Mouse (Mus musculus) hindbrain, embryonic 13.5 days (tissue): ENCODE measurements around the gene Slc29a2. TPM values are rescaled to one million over a fixed set of nuclear protein-coding genes. Genes with fewer than 3 reads are reported as not detected.

ENCODE experiments used
- polyA plus RNA-seq: library from polyadenylated mRNA; unstranded; fragments of >200 nt; fragmentation: Nextera tagmentation; extraction: Ambion mirVana; gene quantifications from 2 replicates; pipeline ENCODE4 v1.2.1, GENCODE M21; 2015

Slc29a2 gene
- polyA plus RNA-seq, 1 experiment from 2014 or later = 11.3 TPM

Other genes starting within 250 kb of the Slc29a2 start
- gene Rbm4, start 230.0 kb upstream of the Slc29a2 start, polyA plus RNA-seq = 97.3 and 97.5 TPM in 2 replicates
- gene Gm21992, start 212.2 kb upstream of the Slc29a2 start, polyA plus RNA-seq = 32.3 and 35.3 TPM in 2 replicates
- 66.8 and 67.5 TPM in 2 replicates for gene Rbm14, start 212.2 kb upstream of the Slc29a2 start, polyA plus RNA-seq
- gene Ccs, start 184.5 kb upstream of the Slc29a2 start, polyA plus RNA-seq = 44.9 and 47.4 TPM in 2 replicates
- 0.43 and 0.49 TPM in 2 replicates for gene Ccdc87, start 184.5 kb upstream of the Slc29a2 start, polyA plus RNA-seq
- 67.3 and 69.7 TPM in 2 replicates for gene Ctsf, start 168.7 kb upstream of the Slc29a2 start, polyA plus RNA-seq
- gene Actn3, start 146.0 kb upstream of the Slc29a2 start, polyA plus RNA-seq = 1.8 and 2.1 TPM in 2 replicates
- 21.8 and 22.0 TPM in 2 replicates for gene Zdhhc24, start 145.2 kb upstream of the Slc29a2 start, polyA plus RNA-seq
- gene Bbs1, start 117.2 kb upstream of the Slc29a2 start, polyA plus RNA-seq = 9.6 and 10.7 TPM in 2 replicates
- 124 and 132 TPM in 2 replicates for gene Dpp3, start 95.6 kb upstream of the Slc29a2 start, polyA plus RNA-seq
- gene Peli3, start 80.7 kb upstream of the Slc29a2 start, polyA plus RNA-seq = 10.8 and 10.9 TPM in 2 replicates
- gene Mrpl11, start 61.7 kb upstream of the Slc29a2 start, polyA plus RNA-seq = 105 and 115 TPM in 2 replicates
- 0.34 and 0.39 TPM in 2 replicates for gene Npas4, start 33.5 kb upstream of the Slc29a2 start, polyA plus RNA-seq
- 61.2 and 66.0 TPM in 2 replicates for gene B4gat1, start 15.0 kb downstream of the Slc29a2 start, polyA plus RNA-seq
- gene AC124502.3, start 15.0 kb downstream of the Slc29a2 start, polyA plus RNA-seq = 3.9 and 5.9 TPM in 2 replicates
- gene Brms1, start 17.5 kb downstream of the Slc29a2 start, polyA plus RNA-seq = 46.0 and 48.2 TPM in 2 replicates
- gene Rin1, start 26.6 kb downstream of the Slc29a2 start, polyA plus RNA-seq = 1.1 and 1.5 TPM in 2 replicates
- 19.1 and 20.4 TPM in 2 replicates for gene Cd248, start 44.2 kb downstream of the Slc29a2 start, polyA plus RNA-seq
- gene Tmem151a, start 61.7 kb downstream of the Slc29a2 start, polyA plus RNA-seq = 6.2 and 8.4 TPM in 2 replicates
- 57.6 and 58.2 TPM in 2 replicates for gene Yif1a, start 64.7 kb downstream of the Slc29a2 start, polyA plus RNA-seq
- gene Cnih2, start 74.7 kb downstream of the Slc29a2 start, polyA plus RNA-seq = 333 TPM in 2 replicates
- gene Rab1b, start 83.2 kb downstream of the Slc29a2 start, polyA plus RNA-seq = 234 TPM in 2 replicates
- 73.4 and 76.7 TPM in 2 replicates for gene Klc2, start 94.7 kb downstream of the Slc29a2 start, polyA plus RNA-seq
- 33.9 TPM in 2 replicates for gene Pacs1, start 249.3 kb downstream of the Slc29a2 start, polyA plus RNA-seq